Mouse (Mus musculus) ES-E14 (cell line): Measurements from ENCODE around the gene Mrpl23. TPM values are rescaled to one million over a fixed set of nuclear protein-coding genes. Genes with fewer than 3 reads are reported as not detected.
A peak's percentile ranks its signal among the peaks of the same experiment; 100 is the strongest.

Experiments used
- DNase-seq: peaks from one replicate; pipeline ENCODE4 v3.0.0-alpha.2; 2013; ENCODE audit warnings: low read depth, low spot score
- H3K27ac ChIP-seq: 2 replicates; pipeline ENCODE4 v1.5.1; 2012; ENCODE audit warnings: low read depth, mild to moderate bottlenecking, low read length, moderate library complexity, mixed read lengths; ENCODE audit not compliant: poor library complexity, insufficient read depth, severe bottlenecking
- H3K36me3 ChIP-seq: 2 replicates; pipeline ENCODE4 v1.6.1; 2012; ENCODE audit warnings: mild to moderate bottlenecking, low read length, moderate library complexity, mixed read lengths; ENCODE audit not compliant: control insufficient read depth, poor library complexity, insufficient read depth, severe bottlenecking
- H3K4me1 ChIP-seq, 2 experiments: fragments of 150-350 bp in 1 of 2; sonication (generic) in 1 of 2; 2 replicates each; pipeline ENCODE4 v1.6.1; 2012; ENCODE audit warnings: low read length in 2 of 2, mild to moderate bottlenecking in 1 of 2, mixed read lengths in 1 of 2; ENCODE audit not compliant: control insufficient read depth in 2 of 2, insufficient read depth in 2 of 2, poor library complexity in 1 of 2
- H3K4me3 ChIP-seq, 2 experiments: fragments of 150-350 bp in 1 of 2; sonication (generic) in 1 of 2; 2 replicates each; pipeline ENCODE4 v1.5.1; 2012; ENCODE audit warnings: low read length in 2 of 2, low read depth in 1 of 2, mild to moderate bottlenecking in 1 of 2, mixed read lengths in 1 of 2; ENCODE audit not compliant: insufficient read depth in 1 of 2, poor library complexity in 1 of 2, severe bottlenecking in 1 of 2
- H3K9ac ChIP-seq: 2 replicates; pipeline ENCODE4 v1.6.1; 2012; ENCODE audit warnings: low read depth, mild to moderate bottlenecking, low read length, mixed read lengths; ENCODE audit not compliant: poor library complexity, insufficient read depth, severe bottlenecking
- H3K9me3 ChIP-seq: fragments of 150-350 bp; sonication (generic); 2 replicates; pipeline ENCODE4 v1.6.1; 2012; ENCODE audit warnings: low read depth, mild to moderate bottlenecking, low read length; ENCODE audit not compliant: control insufficient read depth, insufficient read depth
- CHD2 ChIP-seq: IDR thresholded peaks from 2 replicates; pipeline ENCODE4 v1.6.1; 2014; ENCODE audit warnings: mild to moderate bottlenecking, low read depth, low read length, inconsistent platforms
- HCFC1 ChIP-seq: IDR thresholded peaks from 2 replicates; pipeline ENCODE4 v1.6.1; 2012; ENCODE audit warnings: low read length, inconsistent platforms, borderline replicate concordance; ENCODE audit not compliant: insufficient read depth
- MAFK ChIP-seq: IDR thresholded peaks from 2 replicates; pipeline ENCODE4 v1.6.1; 2014; ENCODE audit warnings: mild to moderate bottlenecking, low read depth, low read length, inconsistent platforms; ENCODE audit not compliant: insufficient read depth
- ZC3H11A ChIP-seq: IDR thresholded peaks from 2 replicates; pipeline ENCODE4 v1.6.1; 2012; ENCODE audit warnings: low read depth, mild to moderate bottlenecking, inconsistent platforms, low read length, borderline replicate concordance
- ZNF384 ChIP-seq: IDR thresholded peaks from 2 replicates; pipeline ENCODE4 v1.6.1; 2012; ENCODE audit warnings: low read depth, low read length, inconsistent platforms
- in situ Hi-C, 2 experiments: fragments of 600-800 bp; cut with MboI; formaldehyde crosslinking; loops; one replicate each; pipeline ENCODE4 v1.15.1; 2025; ENCODE audit warnings: low sequenced_read_pairs in 2 of 2, inconsistent platforms in 1 of 2; ENCODE audit not compliant: unreplicated experiment in 2 of 2
- total RNA-seq: library from RNA; depleted of rRNA; stranded (reverse); fragments of 300-350 nt; gene quantifications from 2 replicates; pipeline ENCODE4 v1.2.3, GENCODE M21; 2012

The Mrpl23 gene
- total RNA-seq, 1 experiment, result 49.1 TPM

- TF ChIP-seq MAFK, result no peak
- no peak for TF ChIP-seq HCFC1
- no peak for TF ChIP-seq CHD2
- TF ChIP-seq ZC3H11A, result no peak
- no peak for TF ChIP-seq ZNF384
- Histone ChIP-seq H3K36me3 (peaks cover 7% of the 10 kb centered on the region; the same call in 1 of the 2 replicates), H3K4me1 (peaks cover 2 to 21% of the 10 kb centered on the region in 2 experiments; a peak in 3 of 4 replicates), H3K9ac (no peak overlapping the region), H3K9me3 (no peaks in the 10 kb centered on the region), H3K27ac (no peak overlapping the region), H3K4me3 (no peak overlapping the region)
- in situ Hi-C loops, result no loop called here
- no peak for DNase-seq
These were observed 3.3 kb downstream of the Mrpl23 start for GRCm38 (mm10) chr7:142535832-142536231.

GRCm38 (mm10) chr7:142537181-142537580, 4.7 kb downstream of the Mrpl23 start:
- Histone ChIP-seq H3K4me3 (no peak overlapping the region), H3K9me3 (no peaks in the 10 kb centered on the region), H3K36me3 (peaks cover 8% of the 10 kb centered on the region; the same call in 1 of the 2 replicates), H3K4me1 (peaks cover 2 to 21% of the 10 kb centered on the region in 2 experiments; a peak in 3 of 4 replicates), H3K9ac (no peak overlapping the region), H3K27ac (no peak overlapping the region)
- no peak for DNase-seq
- in situ Hi-C loops, result no loop called here
- no peak for TF ChIP-seq ZNF384
- no peak for TF ChIP-seq HCFC1
- TF ChIP-seq CHD2, result no peak
- no peak for TF ChIP-seq MAFK
- TF ChIP-seq ZC3H11A, result no peak

GRCm38 (mm10) chr7:142537879-142538278, 5.4 kb downstream of the Mrpl23 start:
- in situ Hi-C loops, result no loop called here
- Histone ChIP-seq H3K9me3 (no peaks in the 10 kb centered on the region), H3K9ac (no peak overlapping the region), H3K27ac (no peak overlapping the region), H3K4me3 (no peak overlapping the region), H3K36me3 (peaks cover 8% of the 10 kb centered on the region; the same call in 1 of the 2 replicates), H3K4me1 (peaks cover 2 to 17% of the 10 kb centered on the region in 2 experiments; a peak in 3 of 4 replicates)
- peak; percentile 80 for DNase-seq
- TF ChIP-seq HCFC1 (no peak), ZC3H11A (no peak), CHD2 (no peak), ZNF384 (no peak), MAFK (no peak)

- in situ Hi-C loops, result no loop called here
- Histone ChIP-seq H3K4me1 (peaks cover 2 to 17% of the 10 kb centered on the region in 2 experiments; a peak in 3 of 4 replicates), H3K36me3 (peaks cover 8% of the 10 kb centered on the region; the same call in 1 of the 2 replicates), H3K4me3 (no peak overlapping the region), H3K27ac (no peak overlapping the region), H3K9ac (no peak overlapping the region), H3K9me3 (no peaks in the 10 kb centered on the region)
- TF ChIP-seq ZC3H11A, result no peak
- no peak for TF ChIP-seq CHD2
- no peak for TF ChIP-seq HCFC1
- TF ChIP-seq MAFK, result no peak
- TF ChIP-seq ZNF384, result no peak
- no peak for DNase-seq
These were observed 5.8 kb downstream of the Mrpl23 start for GRCm38 (mm10) chr7:142538291-142538690.

GRCm38 (mm10) chr7:142538766-142539165, 6.3 kb downstream of the Mrpl23 start:
- Histone ChIP-seq H3K36me3 (peaks cover 8% of the 10 kb centered on the region; the same call in 1 of the 2 replicates), H3K4me1 (peaks cover 2 to 17% of the 10 kb centered on the region in 2 experiments; a peak in 3 of 4 replicates), H3K27ac (no peak overlapping the region)

More at GRCm38 (mm10) chr7:142538766-142539165, 6.3 kb downstream of the Mrpl23 start:
- H3K9ac ChIP-seq, result no peak overlapping the region
- in situ Hi-C loops, result no loop called here
- DNase-seq, result no peak
- TF ChIP-seq CHD2 (no peak), ZC3H11A (no peak), HCFC1 (no peak), MAFK (no peak), ZNF384 (no peak)
- no peaks in the 10 kb centered on the region for H3K9me3 ChIP-seq
- no peak overlapping the region for H3K4me3 ChIP-seq
